Mouse (Mus musculus) spleen, adult 2 months (tissue): ENCODE measurements around the gene Hsdl2.

Experiments used
- CTCF ChIP-seq: fragments of 200-500 bp; IDR thresholded peaks from 2 replicates; pipeline ENCODE4 v1.5.1; 2011; ENCODE audit warnings: mild to moderate bottlenecking, inconsistent platforms; ENCODE audit not compliant: insufficient read depth, insufficient read length, insufficient replicate concordance; ENCODE audit errors: extremely low read depth
- POLR2A ChIP-seq: fragments of 200-500 bp; IDR thresholded peaks from 2 replicates; pipeline ENCODE4 v1.6.1; 2011; ENCODE audit warnings: low read depth, low read length, inconsistent platforms

GRCm38 (mm10) chr4:59551901-59552300 is 29.5 kb upstream of the Hsdl2 start:
- TF ChIP-seq CTCF (no peak), POLR2A (no peak)
